Mouse (Mus musculus): ENCODE measurements around the gene Ccdc175. TPM values are rescaled to one million over a fixed set of nuclear protein-coding genes. Genes with fewer than 3 reads are reported as not detected.

Gene Ccdc175
- polyA plus RNA-seq, 1 experiment from 2014 or later = not detected

GRCm38 (mm10) chr12:72085329-72086165, 99.3 kb downstream of the Ccdc175 start, which contains the start of the genes L3hypdh and Jkamp:
TSS of gene L3hypdh (minus strand) at chr12:72085439.
TSS of gene Jkamp (plus strand) at chr12:72085589.
- peak; percentile 100 for DNase-seq (ENCODE audit: low spot score)
- Histone ChIP-seq H3K36me3 (peaks cover 11% of the 10 kb centered on the region), H3K9me3 (replicated peaks) (no peaks in the 10 kb centered on the region), H3K27me3 (ENCODE audit: low read depth, poor library complexity, severe bottlenecking) (no peaks in the 10 kb centered on the region), H3K4me3 (peak within 1 kb of the TSS; percentile 73), H3K4me1 (peaks cover 44% of the 10 kb centered on the region), H3K27ac (replicated peaks) (peak within 1 kb of the TSS; percentile 96)
- WGBS = under 1% methylated on average over 60 of the region's 60 CpGs

- H3K4me1 ChIP-seq = peaks cover 44% of the 10 kb centered on the region
- under 1% methylated on average over 31 of the region's 31 CpGs for WGBS
- no peak for DNase-seq (ENCODE audit: low spot score)
- H3K9me3 ChIP-seq (replicated peaks) = no peaks in the 10 kb centered on the region
- peak overlapping the region; percentile 96 for H3K27ac ChIP-seq (replicated peaks)
- H3K4me3 ChIP-seq = peak overlapping the region; percentile 73
- peaks cover 5% of the 10 kb centered on the region for H3K36me3 ChIP-seq
- H3K27me3 ChIP-seq (ENCODE audit: low read depth, poor library complexity, severe bottlenecking) = no peaks in the 10 kb centered on the region
Observed at GRCm38 (mm10) chr12:72085024-72085328, 99.9 kb downstream of the Ccdc175 start.

GRCm38 (mm10) chr12:72084261-72085023, 100.4 kb downstream of the Ccdc175 start:
- Histone ChIP-seq H3K27me3 (ENCODE audit: low read depth, poor library complexity, severe bottlenecking) (no peaks in the 10 kb centered on the region), H3K36me3 (no peaks in the 10 kb centered on the region), H3K4me1 (peaks cover 44% of the 10 kb centered on the region), H3K4me3 (peak overlapping the region; percentile 73), H3K27ac (replicated peaks) (peak overlapping the region; percentile 96), H3K9me3 (replicated peaks) (no peaks in the 10 kb centered on the region)
- 3% methylated on average over 46 of the region's 46 CpGs for WGBS
- DNase-seq (ENCODE audit: low spot score) = no peak

GRCm38 (mm10) chr12:72083265-72083664, 101.6 kb downstream of the Ccdc175 start:
- Histone ChIP-seq H3K4me3 (no peak overlapping the region), H3K4me1 (peaks cover 44% of the 10 kb centered on the region), H3K27ac (replicated peaks) (no peak overlapping the region), H3K27me3 (ENCODE audit: low read depth, poor library complexity, severe bottlenecking) (no peaks in the 10 kb centered on the region), H3K9me3 (replicated peaks) (no peaks in the 10 kb centered on the region), H3K36me3 (no peaks in the 10 kb centered on the region)
- WGBS = 87% methylated on average over 9 of the region's 9 CpGs
- DNase-seq (ENCODE audit: low spot score) = no peak

- Histone ChIP-seq H3K27me3 (ENCODE audit: low read depth, poor library complexity, severe bottlenecking) (no peaks in the 10 kb centered on the region), H3K36me3 (no peaks in the 10 kb centered on the region), H3K4me1 (peaks cover 35% of the 10 kb centered on the region), H3K4me3 (peak overlapping the region; percentile 37), H3K27ac (replicated peaks) (no peak overlapping the region), H3K9me3 (replicated peaks) (no peaks in the 10 kb centered on the region)
- no peak for DNase-seq (ENCODE audit: low spot score)
- WGBS = 33% methylated on average over 18 of the region's 18 CpGs
Observed at GRCm38 (mm10) chr12:72082370-72082769, 102.5 kb downstream of the Ccdc175 start.

GRCm38 (mm10) chr12:72081961-72082360, 102.9 kb downstream of the Ccdc175 start:
- H3K27ac ChIP-seq (replicated peaks) = no peak overlapping the region
- H3K27me3 ChIP-seq (ENCODE audit: low read depth, poor library complexity, severe bottlenecking) = no peaks in the 10 kb centered on the region
- H3K4me3 ChIP-seq = 0 out of 2 replicates have a peak overlapping the region, but pooled peaks have one; percentile 37
- WGBS = 72% methylated on average over 3 of the region's 3 CpGs
- no peaks in the 10 kb centered on the region for H3K36me3 ChIP-seq
- DNase-seq (ENCODE audit: low spot score) = no peak
- peaks cover 31% of the 10 kb centered on the region for H3K4me1 ChIP-seq
- no peaks in the 10 kb centered on the region for H3K9me3 ChIP-seq (replicated peaks)

- Histone ChIP-seq H3K4me1 (peaks cover 11% of the 10 kb centered on the region), H3K9me3 (replicated peaks) (peaks cover 3% of the 10 kb centered on the region; the same call in 1 of the 2 replicates), H3K27ac (replicated peaks) (no peak overlapping the region), H3K4me3 (no peak overlapping the region), H3K36me3 (peaks cover 9% of the 10 kb centered on the region), H3K27me3 (ENCODE audit: low read depth, poor library complexity, severe bottlenecking) (no peaks in the 10 kb centered on the region)
- WGBS = 90% methylated on average over 3 of the region's 3 CpGs
- DNase-seq (ENCODE audit: low spot score) = no peak
Observed at GRCm38 (mm10) chr12:72078248-72078647, 106.6 kb downstream of the Ccdc175 start.

GRCm38 (mm10) chr12:72070327-72071269, 114.2 kb downstream of the Ccdc175 start, which contains the start of gene Gpr135:
TSS of gene Gpr135 (minus strand) at chr12:72071125.
- Histone ChIP-seq H3K27ac (replicated peaks) (peak within 1 kb of the TSS; percentile 82), H3K4me1 (peaks cover 21% of the 10 kb centered on the region), H3K27me3 (ENCODE audit: low read depth, poor library complexity, severe bottlenecking) (peaks cover 58% of the 10 kb centered on the region), H3K9me3 (replicated peaks) (peaks cover 3% of the 10 kb centered on the region; the same call in 1 of the 2 replicates), H3K4me3 (peak within 1 kb of the TSS; percentile 71), H3K36me3 (peaks cover 9% of the 10 kb centered on the region)
- WGBS = under 1% methylated on average over 94 of the region's 94 CpGs
- peak; percentile 91 for DNase-seq (ENCODE audit: low spot score)

GRCm38 (mm10) chr12:72069626-72070326, 115.1 kb downstream of the Ccdc175 start:
- Histone ChIP-seq H3K9me3 (replicated peaks) (peaks cover 3% of the 10 kb centered on the region; the same call in 1 of the 2 replicates), H3K4me1 (peaks cover 21% of the 10 kb centered on the region), H3K27ac (replicated peaks) (peak overlapping the region; percentile 82), H3K4me3 (peak overlapping the region; percentile 71), H3K36me3 (peaks cover 6% of the 10 kb centered on the region), H3K27me3 (ENCODE audit: low read depth, poor library complexity, severe bottlenecking) (peaks cover 58% of the 10 kb centered on the region)
- WGBS = 4% methylated on average over 40 of the region's 40 CpGs
- no peak for DNase-seq (ENCODE audit: low spot score)

- Histone ChIP-seq H3K4me3 (no peak overlapping the region), H3K27me3 (ENCODE audit: low read depth, poor library complexity, severe bottlenecking) (0 out of 2 replicates have a peak, but pooled peaks cover 4% of the 10 kb centered on the region), H3K36me3 (no peaks in the 10 kb centered on the region), H3K27ac (replicated peaks) (no peak overlapping the region), H3K4me1 (no peaks in the 10 kb centered on the region), H3K9me3 (replicated peaks) (no peaks in the 10 kb centered on the region)
- no peak for DNase-seq (ENCODE audit: low spot score)
- WGBS = 83% methylated on average over 1 of the region's 1 CpGs
Observed at GRCm38 (mm10) chr12:72057780-72058179, 127.0 kb downstream of the Ccdc175 start.

- H3K4me3 ChIP-seq = no peak overlapping the region
- H3K4me1 ChIP-seq = no peaks in the 10 kb centered on the region
- 19% methylated on average over 6 of the region's 6 CpGs for WGBS
- no peak overlapping the region for H3K27ac ChIP-seq (replicated peaks)
- DNase-seq (ENCODE audit: low spot score) = no peak
- H3K27me3 ChIP-seq (ENCODE audit: low read depth, poor library complexity, severe bottlenecking) = 0 out of 2 replicates have a peak, but pooled peaks cover 4% of the 10 kb centered on the region
- H3K36me3 ChIP-seq = no peaks in the 10 kb centered on the region
- no peaks in the 10 kb centered on the region; the same call in 1 of the 2 replicates for H3K9me3 ChIP-seq (replicated peaks)
Observed at GRCm38 (mm10) chr12:72053851-72054250, 131.0 kb downstream of the Ccdc175 start.
